Mouse (Mus musculus) heart, embryonic 16.5 days (tissue): Measurements from ENCODE around the gene Mitf. TPM values are rescaled to one million over a fixed set of nuclear protein-coding genes. Genes with fewer than 3 reads are reported as not detected.

Experiments used
- polyA plus RNA-seq: library from polyadenylated mRNA; unstranded; fragments of >200 nt; fragmentation: Nextera tagmentation; extraction: Ambion mirVana; gene quantifications from 2 replicates; pipeline ENCODE4 v1.2.1, GENCODE M21; 2015

Mitf gene
- polyA plus RNA-seq, 1 experiment from 2014 or later, result 19.6 TPM

Other genes starting within 250 kb of the Mitf start
- gene Frmd4b, start 189.5 kb upstream of the Mitf start, polyA plus RNA-seq, result 12.0 and 13.5 TPM in 2 replicates